8 mouse cellular contexts compared by ENCODE assay signal in genomic region chr12:8884426-8885145, GRCm38 (mm10). TPM values are rescaled to one million over a fixed set of nuclear protein-coding genes. Genes with fewer than 3 reads are reported as not detected.
DNase-seq lines count a peak whose midpoint lies in the region; ATAC-seq lines count a peak whose summit lies in the region.

No protein-coding gene starts in this region.

- H3K4me1 ChIP-seq in forebrain, embryonic 12.5 days = peaks cover 10% of the 10 kb centered on the region
- peaks cover 10% of the 10 kb centered on the region; the same call in 1 of the 2 replicates for H3K4me1 ChIP-seq in forebrain, embryonic 15.5 days
- H3K4me1 ChIP-seq in heart, embryonic 15.5 days (replicated peaks) = peaks cover 18% of the 10 kb centered on the region
- H3K4me1 ChIP-seq in liver, embryonic 11.5 days (replicated peaks; ENCODE audit: control insufficient read depth, insufficient read depth, low read length) = no peaks in the 10 kb centered on the region

- H3K9ac ChIP-seq in forebrain, embryonic 12.5 days = no peak overlapping the region
- H3K9ac ChIP-seq in forebrain, embryonic 15.5 days (replicated peaks) = no peak overlapping the region
- H3K9ac ChIP-seq in heart, embryonic 15.5 days = no peak overlapping the region
- no peak overlapping the region for H3K9ac ChIP-seq in liver, embryonic 11.5 days (ENCODE audit: low read depth, low read length)

- H3K27me3 ChIP-seq in forebrain, embryonic 12.5 days = peaks cover 7% of the 10 kb centered on the region; the same call in 1 of the 2 replicates
- no peaks in the 10 kb centered on the region for H3K27me3 ChIP-seq in forebrain, embryonic 15.5 days
- no peaks in the 10 kb centered on the region for H3K27me3 ChIP-seq in heart, embryonic 15.5 days
- H3K27me3 ChIP-seq in liver, embryonic 11.5 days (replicated peaks; ENCODE audit: control insufficient read depth, insufficient read depth, low read length) = 0 out of 2 replicates have a peak, but pooled peaks cover 2% of the 10 kb centered on the region

- no peak overlapping the region for H3K27ac ChIP-seq in forebrain, embryonic 12.5 days
- no peak overlapping the region for H3K27ac ChIP-seq in forebrain, embryonic 15.5 days (replicated peaks)
- H3K27ac ChIP-seq in heart, embryonic 15.5 days = peak overlapping the region; percentile 58
- H3K27ac ChIP-seq in liver, embryonic 11.5 days (ENCODE audit: low read depth, low read length) = no peak overlapping the region

- DNase-seq in cerebellum, adult 9-10 months = peak; percentile 84
- DNase-seq in lung, postnatal 14 days = peak; percentile 26
- DNase-seq in layer of hippocampus, adult 9-10 months (ENCODE audit: low spot score) = no peak
- no peak for DNase-seq in right cerebral cortex, postnatal 10 days (ENCODE audit: low spot score in 2 of 2)
- DNase-seq in liver, embryonic 11.5 days (ENCODE audit: low spot score) = no peak

- no peaks in the 10 kb centered on the region for H3K9me3 ChIP-seq in forebrain, embryonic 12.5 days
- no peaks in the 10 kb centered on the region for H3K9me3 ChIP-seq in forebrain, embryonic 15.5 days
- H3K9me3 ChIP-seq in heart, embryonic 15.5 days (replicated peaks) = no peaks in the 10 kb centered on the region
- H3K9me3 ChIP-seq in liver, embryonic 11.5 days (ENCODE audit: control insufficient read depth, low read length) = no peaks in the 10 kb centered on the region

- no peak overlapping the region for H3K4me3 ChIP-seq in forebrain, embryonic 12.5 days (replicated peaks)
- H3K4me3 ChIP-seq in forebrain, embryonic 15.5 days = no peak overlapping the region
- H3K4me3 ChIP-seq in heart, embryonic 15.5 days = peak overlapping the region; percentile 8; the same call in 1 of the 2 replicates
- H3K4me3 ChIP-seq in liver, embryonic 11.5 days (ENCODE audit: low read depth, low read length) = no peak overlapping the region

- ATAC-seq in forebrain, embryonic 12.5 days (ENCODE audit: low FRiP score) = no peak
- ATAC-seq in forebrain, embryonic 15.5 days (replicated peaks) = no peak
- peak; percentile 67 for ATAC-seq in heart, embryonic 15.5 days (replicated peaks; ENCODE audit: insufficient number of reproducible peaks, insufficient read depth, low FRiP score, low read depth)
- no peak for ATAC-seq in liver, embryonic 11.5 days (replicated peaks; ENCODE audit: low FRiP score)

- no peaks in the 10 kb centered on the region for H3K36me3 ChIP-seq in forebrain, embryonic 12.5 days (replicated peaks)
- H3K36me3 ChIP-seq in forebrain, embryonic 15.5 days = no peaks in the 10 kb centered on the region
- no peaks in the 10 kb centered on the region for H3K36me3 ChIP-seq in heart, embryonic 15.5 days
- H3K36me3 ChIP-seq in liver, embryonic 11.5 days (ENCODE audit: control insufficient read depth, insufficient read depth, low read length) = no peaks in the 10 kb centered on the region

- 0 out of 2 replicates have a peak overlapping the region, but pooled peaks have one; percentile 4 for H3K4me2 ChIP-seq in forebrain, embryonic 12.5 days
- H3K4me2 ChIP-seq in forebrain, embryonic 15.5 days (replicated peaks) = no peak overlapping the region
- peak overlapping the region; percentile 46; the same call in 1 of the 2 replicates for H3K4me2 ChIP-seq in heart, embryonic 15.5 days
- H3K4me2 ChIP-seq in liver, embryonic 11.5 days = no peak overlapping the region

- 26% methylated on average over 13 of the region's 13 CpGs for WGBS in forebrain, embryonic 12.5 days
- 21% methylated on average over 13 of the region's 13 CpGs for WGBS in forebrain, embryonic 15.5 days
- 25% methylated on average over 13 of the region's 13 CpGs for WGBS in heart, embryonic 15.5 days
- WGBS in liver, embryonic 11.5 days = 31% methylated on average over 13 of the region's 13 CpGs

RNA-seq across cellular contexts. Expression of gene Laptm4a, which starts 36.9 kb away (rescaled TPM):
- polyA plus RNA-seq in forebrain, embryonic 12.5 days (2016; fragmentation: Nextera tagmentation; extraction: Ambion mirVana) = 212 and 215 TPM in 2 replicates
- polyA plus RNA-seq in forebrain, embryonic 15.5 days (2015; fragmentation: Nextera tagmentation; extraction: Ambion mirVana) = 258 and 292 TPM in 2 replicates
- polyA plus RNA-seq in heart, embryonic 15.5 days (2015; fragmentation: Nextera tagmentation; extraction: Ambion mirVana) = 287 and 312 TPM in 2 replicates
- polyA plus RNA-seq in liver, embryonic 11.5 days (2014; fragmentation: Nextera tagmentation; extraction: Ambion mirVana) = 128 and 129 TPM in 2 replicates

Comparison
In these comparisons a context has a peak if more than half of its experiments do, and no peak if none do; other contexts are left out.
1. H3K4me2 ChIP-seq: peak in forebrain, embryonic 12.5 days (single experiment) and heart, embryonic 15.5 days (single experiment); none in forebrain, embryonic 15.5 days (single experiment) and liver, embryonic 11.5 days (single experiment).
2. DNase-seq: peak in cerebellum, adult 9-10 months (single experiment) and lung, postnatal 14 days (single experiment); none in layer of hippocampus, adult 9-10 months (single experiment), right cerebral cortex, postnatal 10 days (0 of 2) and liver, embryonic 11.5 days (single experiment).